Mouse (Mus musculus) telencephalon, adult 2 months (tissue): ENCODE results near the gene Rho.
A peak's percentile ranks its signal among the peaks of the same experiment; 100 is the strongest.

Experiments
- DNase-seq: peaks from one replicate; pipeline ENCODE4 v3.0.0-alpha.2; 2011; ENCODE audit warnings: low read depth, low spot score

Rho gene

DNA sequence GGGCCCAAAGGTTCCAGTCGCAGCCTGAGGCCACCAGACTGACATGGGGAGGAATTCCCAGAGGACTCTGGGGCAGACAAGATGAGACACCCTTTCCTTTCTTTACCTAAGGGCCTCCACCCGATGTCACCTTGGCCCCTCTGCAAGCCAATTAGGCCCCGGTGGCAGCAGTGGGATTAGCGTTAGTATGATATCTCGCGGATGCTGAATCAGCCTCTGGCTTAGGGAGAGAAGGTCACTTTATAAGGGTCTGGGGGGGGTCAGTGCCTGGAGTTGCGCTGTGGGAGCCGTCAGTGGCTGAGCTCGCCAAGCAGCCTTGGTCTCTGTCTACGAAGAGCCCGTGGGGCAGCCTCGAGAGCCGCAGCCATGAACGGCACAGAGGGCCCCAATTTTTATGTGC lies at the start of gene Rho:
Gene Rho, plus strand, starts transcription at position 110 of the 400 bp plus-strand sequence.
- no peak for DNase-seq

DNA sequence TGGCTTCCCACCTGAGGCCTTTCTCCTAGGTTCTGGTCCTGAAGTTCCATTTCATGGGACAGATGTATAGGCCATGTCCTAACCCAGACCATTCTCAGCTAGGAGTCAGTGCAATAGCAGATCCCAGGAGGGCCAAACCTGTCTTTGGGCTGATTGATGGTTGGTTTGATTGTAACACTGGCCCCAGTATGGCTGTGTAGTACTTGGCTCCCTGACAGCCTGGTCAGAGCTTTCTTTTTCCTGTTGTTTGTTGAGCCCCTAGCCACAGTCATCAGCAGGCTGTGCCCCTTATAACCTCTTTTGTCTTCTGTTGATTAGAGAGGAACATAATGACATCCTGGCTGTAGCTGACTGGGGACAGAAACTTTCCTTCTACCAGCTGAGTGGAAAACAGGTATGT lies 47.5 kb upstream of the Rho start:
- no peak for DNase-seq

DNA sequence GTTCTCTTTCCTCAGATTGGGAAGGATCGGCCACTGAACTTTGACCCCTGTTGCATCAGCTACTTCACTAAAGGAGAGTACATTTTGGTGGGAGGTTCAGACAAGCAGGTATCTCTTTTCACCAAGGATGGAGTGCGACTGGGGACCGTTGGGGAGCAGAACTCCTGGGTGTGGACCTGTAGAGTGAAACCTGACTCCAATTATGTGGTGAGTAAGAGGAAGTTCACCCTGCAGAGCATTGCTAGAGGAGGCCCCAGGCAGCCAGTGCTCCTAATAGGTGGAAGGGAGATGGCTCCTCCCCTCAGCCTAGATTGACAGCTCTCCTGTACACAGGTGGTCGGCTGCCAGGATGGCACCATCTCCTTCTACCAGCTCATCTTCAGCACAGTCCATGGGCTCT lies 44.7 kb upstream of the Rho start:
- DNase-seq, result no peak

DNA sequence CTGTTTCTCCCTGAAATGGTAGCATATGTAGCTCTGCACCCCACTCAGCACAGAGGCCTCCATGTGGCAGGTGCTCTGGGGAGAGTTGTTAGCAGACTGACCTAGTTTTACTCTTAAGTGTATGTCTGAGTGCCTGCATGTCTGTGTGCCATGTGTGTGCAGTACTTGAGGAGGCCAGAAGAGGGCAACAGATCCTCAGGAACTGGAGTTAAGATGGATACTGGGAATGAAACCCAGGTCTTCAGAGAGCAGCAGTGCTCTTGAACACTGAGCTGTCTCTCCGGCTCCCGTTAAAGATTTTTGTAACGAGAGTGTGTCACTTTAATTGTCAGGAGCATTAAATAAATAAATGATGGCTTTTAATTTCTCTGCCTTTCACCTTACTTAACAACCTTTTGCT lies 43.3 kb upstream of the Rho start:
- no peak for DNase-seq

DNA sequence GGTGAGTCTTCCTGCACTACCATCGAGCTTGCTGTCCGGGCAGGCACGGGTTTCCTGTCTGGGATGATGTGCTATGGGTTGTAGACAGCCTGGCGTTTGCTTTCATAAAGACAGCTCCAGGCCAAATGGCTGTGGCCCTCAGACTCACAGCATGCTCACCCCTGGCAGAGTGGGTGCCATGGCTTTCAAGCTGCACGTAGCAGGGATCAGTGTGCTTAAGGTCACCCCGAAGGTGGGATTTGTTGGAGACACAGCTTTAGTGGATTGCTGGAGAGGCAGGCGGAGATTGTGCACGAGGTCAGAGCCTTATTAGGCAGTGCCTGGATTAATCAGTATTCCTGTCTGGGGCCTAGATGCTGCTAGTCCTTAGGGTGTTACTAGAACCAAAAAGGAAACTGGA lies 40.9 kb upstream of the Rho start:
- no peak for DNase-seq

DNA sequence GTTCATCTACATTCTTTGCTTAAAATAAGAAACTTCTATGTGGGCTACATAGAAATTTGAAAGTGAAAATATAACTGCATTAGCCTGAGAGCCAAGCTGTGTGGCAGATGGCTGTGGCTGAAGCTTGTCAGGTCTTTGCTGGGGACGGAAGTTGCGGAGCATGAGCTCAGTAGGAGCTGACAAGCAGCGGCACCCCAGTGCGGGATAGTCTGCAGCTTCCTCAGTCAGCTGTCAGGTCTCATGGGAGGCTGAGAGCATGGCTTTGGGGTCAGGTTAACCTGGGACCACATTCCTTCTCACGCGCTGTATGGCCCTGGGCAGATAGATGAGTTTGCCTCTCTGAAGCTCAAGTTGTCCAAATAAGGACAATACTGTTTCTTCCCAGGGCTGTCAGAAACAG lies 40.5 kb upstream of the Rho start:
- peak; percentile 83 for DNase-seq

DNA sequence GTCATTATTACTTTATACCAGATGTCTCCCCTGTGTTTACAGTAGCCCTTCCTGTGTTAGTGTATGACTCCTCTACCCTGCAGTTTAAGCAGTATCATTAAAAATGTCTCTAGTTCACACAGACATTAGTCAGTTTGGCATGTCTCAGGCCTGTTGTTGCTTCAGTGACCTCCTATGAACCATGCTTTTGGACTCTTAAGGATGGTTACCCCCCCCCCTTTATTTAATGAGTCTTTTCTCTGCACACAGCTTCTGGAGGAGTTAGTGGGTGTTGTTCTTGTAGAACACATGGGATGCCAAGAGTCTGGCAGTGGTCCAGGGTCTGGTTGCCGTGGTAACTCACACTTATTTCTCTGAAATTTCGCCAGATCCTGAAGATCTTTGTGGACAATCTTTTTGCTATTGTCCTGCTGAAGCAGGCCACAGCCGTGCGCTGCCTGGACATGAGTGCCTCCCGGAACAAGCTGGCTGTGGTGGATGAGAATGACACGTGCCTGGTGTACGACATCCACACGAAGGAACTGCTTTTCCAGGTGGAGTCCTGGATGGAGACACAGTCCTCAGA lies 40.0 kb upstream of the Rho start:
- peak; percentile 85 for DNase-seq

DNA sequence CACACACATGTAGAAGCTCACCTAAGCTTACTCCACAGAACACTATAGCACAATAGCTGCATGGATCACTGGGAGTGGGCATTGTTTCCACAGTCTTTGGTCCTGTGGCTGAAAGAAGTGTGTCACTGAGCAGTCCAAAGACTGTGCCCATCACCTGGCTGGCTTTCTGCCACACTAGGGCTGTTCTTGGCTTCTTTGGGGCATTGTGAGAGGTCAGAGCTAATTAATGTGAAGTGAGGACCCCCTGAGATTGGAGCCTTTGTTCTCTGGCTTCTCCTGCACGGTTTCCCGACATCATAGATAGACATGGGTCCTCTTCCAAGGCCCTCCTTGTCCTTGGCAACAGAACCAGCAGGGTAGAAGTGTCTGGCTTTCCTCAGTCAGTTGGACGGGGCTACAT lies 39.2 kb upstream of the Rho start:
- no peak for DNase-seq

DNA sequence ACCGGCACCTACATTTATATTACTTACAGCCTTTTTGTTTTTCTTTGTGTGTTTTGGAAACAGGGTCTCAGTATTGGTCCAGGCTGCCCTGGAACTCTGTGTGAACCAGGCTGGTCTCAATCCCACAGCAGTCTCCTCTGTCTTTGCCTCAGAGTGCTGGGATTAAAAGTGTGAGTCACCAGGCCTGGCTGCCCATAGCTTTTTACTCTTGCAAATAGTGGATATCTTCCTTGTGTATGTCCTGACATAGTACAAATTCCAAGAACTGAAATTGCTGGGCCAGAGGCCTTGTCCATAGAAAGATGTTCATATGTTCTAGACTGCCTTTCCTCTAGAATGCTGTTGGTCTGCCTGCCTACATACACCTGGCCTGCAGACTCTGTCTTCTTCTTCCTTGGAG lies 35.2 kb upstream of the Rho start:
- no peak for DNase-seq

DNA sequence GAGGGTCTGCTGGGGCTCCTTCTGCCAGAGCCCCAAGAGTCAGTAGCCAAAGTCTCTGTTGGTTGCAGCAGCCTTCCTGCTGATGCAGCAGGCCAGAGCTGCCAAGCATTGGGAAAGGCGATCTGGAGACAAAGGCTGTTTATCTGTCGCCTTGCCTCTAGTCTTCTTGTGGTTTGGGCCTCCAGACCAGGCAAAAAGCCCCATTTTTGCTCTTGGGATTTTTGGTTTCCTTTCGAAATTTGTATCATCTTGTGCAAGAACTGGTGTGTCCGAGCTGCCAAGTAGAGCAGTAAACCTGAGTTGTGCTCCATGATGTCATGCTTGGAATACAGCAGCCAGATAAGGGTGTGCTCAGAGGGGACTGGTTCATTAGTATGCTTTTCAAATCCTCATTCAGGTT lies 34.4 kb upstream of the Rho start:
- DNase-seq, result no peak

DNA sequence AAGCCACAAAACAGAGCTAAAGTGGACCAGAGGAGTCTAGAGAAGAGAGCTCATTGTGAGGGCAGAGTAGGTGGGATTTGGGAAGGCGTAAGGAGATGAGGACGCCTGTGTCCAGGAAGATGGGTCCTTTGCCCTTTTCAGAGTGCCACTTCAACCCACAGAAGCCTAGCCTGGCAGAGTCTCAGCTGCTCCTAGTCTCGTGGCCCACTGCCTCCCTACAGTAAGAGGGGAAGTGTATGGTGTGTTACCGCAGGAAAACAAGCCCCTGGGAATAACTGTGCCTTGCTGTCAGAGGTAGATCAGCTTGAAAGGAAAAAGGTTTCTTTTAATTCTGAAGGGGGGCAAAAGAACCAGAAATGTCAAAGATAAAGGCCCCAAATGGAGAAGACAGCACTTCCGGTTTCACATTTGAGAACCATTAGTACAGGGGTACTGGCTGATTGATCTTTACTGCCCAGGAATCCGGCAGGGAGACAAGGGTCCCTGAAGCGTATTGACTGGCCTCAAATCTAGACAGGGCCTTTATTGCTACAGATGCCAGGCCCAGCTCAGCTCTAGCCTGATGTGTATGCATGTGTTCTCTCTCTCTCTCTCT lies 33.5 kb upstream of the Rho start:
- DNase-seq, result no peak

DNA sequence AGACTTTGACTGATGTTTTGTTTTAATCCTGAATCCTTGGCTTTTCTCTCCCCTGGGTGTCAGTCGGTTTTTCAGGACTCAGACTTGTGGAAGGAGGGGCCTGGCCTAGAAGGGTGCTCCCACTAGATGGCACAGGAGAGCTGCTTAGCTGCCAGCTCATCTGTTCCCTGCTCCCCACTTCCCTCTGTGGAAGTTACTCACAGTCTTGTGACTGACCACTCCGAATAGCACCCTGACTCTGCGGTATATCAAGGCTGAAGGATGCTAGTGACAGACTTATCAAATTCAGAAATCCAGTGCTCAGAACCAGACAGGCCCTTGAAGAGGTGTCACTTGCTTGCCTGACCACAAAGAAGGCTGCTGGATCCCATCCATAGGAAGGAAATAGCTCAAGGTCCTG lies 30.5 kb upstream of the Rho start:
- DNase-seq, result peak; percentile 76

DNA sequence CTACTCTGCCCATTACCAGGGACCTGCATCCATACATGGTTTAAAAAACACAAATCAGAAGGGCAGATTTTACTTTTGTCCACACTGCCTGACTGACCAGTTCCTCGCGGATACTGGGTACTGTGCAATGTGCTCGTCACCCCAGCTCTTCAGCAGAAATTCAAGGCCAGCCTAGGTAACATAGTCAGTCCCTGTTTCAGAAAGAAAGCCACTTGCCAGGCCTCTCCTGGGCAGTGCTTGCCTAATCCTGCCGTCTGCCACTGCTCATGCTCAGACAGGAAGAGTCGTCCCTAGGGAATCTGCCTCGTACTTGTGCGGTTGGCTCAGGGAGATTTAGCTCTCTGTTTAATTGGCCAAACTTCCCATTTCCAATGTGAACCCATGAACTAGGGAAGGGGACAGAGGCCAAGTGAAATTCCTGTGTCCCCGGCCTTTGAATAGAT lies 30.0 kb upstream of the Rho start:
- no peak for DNase-seq

DNA sequence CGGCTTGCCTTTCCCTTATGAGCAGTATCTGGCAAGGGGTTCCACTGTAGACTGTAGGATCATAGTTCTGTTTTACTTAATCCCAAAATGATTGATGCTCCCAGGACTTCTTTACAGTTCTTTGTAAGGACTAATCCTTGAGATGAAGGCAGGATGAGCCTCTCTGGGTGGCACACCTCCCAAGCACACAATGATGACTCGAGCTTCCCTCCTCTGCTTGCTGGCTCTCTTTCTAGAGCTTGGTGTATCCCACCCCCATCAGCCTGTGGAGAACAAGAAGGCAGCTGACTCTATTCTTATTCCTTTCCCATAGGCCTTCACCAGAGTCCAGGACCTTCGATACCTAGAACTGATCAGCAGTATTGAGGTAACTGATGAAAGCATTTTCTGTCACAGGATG lies 29.0 kb upstream of the Rho start:
- no peak for DNase-seq

DNA sequence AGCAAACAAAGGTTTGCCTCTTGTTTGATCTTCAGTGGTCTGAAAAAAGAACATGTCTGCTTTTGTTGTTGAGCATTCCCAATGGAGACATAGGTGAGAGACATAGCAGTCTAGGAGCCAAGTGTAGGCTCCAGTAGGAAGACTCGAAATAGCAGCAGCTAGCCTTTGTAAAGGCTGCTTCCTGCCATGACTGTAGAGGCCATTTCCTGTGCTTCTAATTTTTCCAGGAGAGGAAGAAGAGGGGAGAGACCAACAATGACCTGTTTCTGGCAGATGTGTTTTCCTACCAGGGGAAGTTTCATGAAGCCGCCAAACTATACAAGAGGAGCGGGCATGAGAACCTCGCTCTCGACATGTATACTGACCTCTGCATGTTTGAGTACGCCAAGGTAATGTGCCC lies 26.0 kb upstream of the Rho start:
- no peak for DNase-seq

DNA sequence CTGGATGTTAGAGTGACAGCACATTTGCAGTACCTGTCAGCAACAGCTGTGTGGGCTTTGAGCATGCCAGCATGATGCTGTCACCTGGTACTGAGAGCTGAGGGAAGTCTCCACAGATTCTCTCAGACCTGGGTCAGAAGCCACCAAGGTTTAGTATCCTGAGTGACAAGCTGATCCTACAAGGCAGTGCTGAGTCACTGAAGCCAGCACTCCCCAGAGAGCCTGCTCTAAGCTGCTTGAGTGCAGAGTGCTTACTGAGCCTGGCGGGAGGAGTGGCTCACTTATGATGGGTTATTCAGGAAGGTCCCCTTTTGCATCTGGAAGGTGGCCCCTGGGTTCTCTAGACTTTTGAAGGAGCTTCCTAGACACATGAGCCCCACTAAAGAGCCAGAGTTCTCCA lies 25.1 kb upstream of the Rho start:
- no peak for DNase-seq

DNA sequence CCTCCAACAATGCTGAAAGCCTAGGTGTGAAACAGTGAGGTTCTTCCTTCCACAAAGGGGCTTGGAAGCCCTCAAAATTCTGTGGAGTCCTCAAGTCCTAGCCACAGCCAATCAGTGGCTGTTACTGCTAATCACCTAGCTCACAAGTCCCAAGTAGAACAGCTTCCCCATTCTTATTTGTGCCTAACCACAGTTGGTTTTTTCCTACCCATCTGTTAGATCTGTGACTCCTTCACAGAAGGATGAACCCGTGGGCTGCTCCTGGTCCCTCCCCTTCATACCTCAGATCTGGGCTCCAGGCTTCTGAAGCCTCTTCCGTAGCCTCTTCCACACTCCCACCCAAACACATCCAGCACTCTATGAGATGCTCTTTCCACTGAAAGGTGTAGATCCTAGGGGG lies 24.7 kb upstream of the Rho start:
- DNase-seq, result no peak

DNA sequence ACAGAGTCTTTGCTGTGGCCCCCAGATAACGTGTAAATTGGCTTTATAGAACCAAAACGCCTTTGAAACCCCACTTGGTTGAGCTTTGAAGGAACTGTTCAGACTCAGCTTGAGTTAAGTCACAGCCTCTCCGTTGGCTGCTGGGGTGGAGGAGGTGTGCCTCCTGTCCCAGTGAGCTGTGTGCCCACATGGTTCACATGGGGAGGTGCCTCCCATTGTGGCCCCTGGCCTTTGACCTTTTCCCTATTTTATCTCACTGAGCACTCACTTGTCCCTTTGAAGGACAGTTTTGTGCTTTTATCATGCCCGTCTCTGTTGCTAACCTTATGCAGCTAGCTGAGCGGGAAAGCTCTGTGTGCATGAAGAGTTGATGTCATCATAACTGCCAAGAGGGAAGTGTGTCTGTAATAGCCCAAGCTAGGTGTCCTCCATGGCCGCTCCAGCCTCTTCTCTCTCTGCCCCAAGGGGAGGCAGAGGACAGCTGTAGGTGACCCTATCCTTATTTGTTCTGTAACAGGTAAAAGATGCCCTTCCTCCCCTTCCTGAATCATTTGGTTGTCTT lies 23.0 kb upstream of the Rho start:
- DNase-seq, result no peak

DNA sequence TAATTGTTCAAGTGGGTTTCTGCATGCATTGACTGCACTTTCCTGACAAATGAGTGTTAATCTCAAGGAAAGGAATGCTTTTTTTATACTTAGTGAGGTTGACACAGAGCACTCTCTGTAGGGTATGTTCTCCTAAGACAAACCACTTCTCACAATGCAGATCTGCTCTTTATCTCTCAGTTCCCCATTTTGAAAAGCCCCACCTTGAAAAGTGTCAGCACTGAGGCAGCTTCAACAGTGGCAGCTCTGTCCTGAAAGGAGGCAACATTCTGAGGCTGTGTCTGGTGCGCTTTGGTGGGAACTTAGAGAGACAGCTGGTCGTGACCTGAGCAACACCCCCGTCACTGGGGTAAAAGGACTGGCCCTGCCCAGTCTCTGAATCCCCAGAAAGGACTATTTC lies 22.5 kb upstream of the Rho start:
- DNase-seq, result no peak

DNA sequence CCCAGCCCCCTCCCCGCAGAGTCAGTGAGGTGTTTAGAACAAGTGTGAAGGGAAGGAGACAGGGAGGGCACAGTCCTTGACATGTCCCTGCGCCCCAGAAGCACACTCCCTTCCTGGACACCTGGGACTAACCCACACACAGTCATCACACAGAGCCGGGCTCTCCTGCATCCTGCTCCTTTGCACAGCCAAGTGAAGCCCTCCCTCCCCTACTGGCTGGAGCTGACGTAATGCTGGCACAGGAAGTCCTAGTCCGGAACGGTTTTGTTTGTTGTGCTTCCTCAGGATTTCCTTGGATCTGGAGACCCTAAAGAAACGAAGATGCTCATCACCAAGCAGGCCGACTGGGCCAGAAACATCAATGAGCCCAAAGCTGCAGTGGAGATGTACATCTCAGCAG lies 21.6 kb upstream of the Rho start:
- DNase-seq, result no peak

DNA sequence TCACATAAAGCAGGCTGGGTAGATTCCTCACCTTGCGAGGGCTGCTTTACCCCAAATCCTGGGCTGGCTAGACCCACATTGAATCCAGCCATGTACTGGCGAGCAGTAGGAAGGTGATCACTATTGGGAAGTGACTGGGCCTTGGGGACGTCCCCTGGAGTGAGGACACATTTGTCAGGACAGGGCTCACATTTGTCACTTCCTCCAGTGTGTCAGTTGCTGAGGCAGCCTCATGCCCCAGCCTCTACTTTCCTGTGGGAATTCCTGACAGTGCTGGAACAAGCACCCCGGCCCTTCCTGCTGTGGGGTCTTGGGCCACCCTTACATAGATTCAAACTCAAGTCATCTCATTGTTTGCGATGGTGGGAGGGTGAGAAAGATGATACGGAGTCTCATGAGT lies 19.8 kb upstream of the Rho start:
- no peak for DNase-seq

DNA sequence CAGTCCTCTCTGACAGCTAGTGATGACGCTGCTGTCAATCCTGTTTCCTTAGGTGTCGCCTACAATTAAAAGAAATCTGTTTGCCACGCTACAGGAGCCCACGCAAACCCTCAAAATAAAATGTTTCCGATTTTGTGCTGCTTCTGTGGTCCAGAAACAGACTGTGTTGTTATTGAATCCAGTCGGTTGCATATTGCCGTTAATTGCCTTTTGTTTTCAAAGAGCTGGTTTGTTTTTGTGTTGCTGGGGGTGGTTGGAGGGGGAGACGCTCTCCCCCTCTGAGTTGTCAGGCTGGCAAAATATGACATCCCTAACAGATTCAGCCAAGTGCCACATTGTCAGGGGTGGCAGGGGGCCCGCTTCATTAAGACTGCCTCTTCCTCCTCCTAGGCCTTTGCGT lies 18.1 kb upstream of the Rho start:
- DNase-seq, result peak; percentile 71

DNA sequence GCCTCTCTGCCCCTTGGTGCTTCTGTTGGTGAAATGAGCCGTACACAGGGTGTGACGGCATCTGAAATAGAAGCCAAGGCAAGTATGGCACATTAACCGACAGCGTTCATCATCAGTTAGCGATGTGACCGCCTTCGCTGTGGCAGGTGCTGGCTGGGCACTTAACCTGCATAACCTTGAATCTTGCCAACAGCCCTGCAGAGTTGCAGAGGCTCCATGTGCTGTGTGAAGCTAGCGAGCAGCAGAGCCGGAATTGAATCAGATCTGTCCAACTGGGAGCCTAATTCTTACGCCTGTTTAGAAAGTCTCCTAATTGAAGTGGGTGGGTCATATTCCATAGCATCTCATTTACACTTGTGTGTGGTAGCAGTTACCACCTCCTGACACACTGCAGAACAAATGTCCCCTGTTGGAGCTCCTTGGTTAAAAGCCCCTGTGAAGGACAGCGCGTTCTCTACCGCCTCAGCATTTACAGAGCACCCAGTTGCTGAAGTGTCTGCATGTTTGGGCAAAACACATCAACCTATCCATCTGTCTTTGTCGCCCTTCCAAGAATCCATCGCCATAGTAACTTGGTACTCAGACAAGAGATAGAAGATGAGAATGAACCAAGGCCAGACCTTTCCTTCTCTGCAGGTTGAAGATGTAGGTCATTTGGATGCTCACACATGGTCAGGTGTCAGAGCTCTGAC lies 16.9 kb upstream of the Rho start:
- peak; percentile 86 for DNase-seq
